Mouse (Mus musculus) olfactory bulb, adult 2 months (tissue): ENCODE data around the gene Als2cr12.

Source experiments
- CTCF ChIP-seq: fragments of 200-500 bp; IDR thresholded peaks from 2 replicates; pipeline ENCODE4 v1.5.1; 2012; ENCODE audit warnings: low read depth, mild to moderate bottlenecking, low read length, moderate library complexity; ENCODE audit not compliant: insufficient read depth
- POLR2A ChIP-seq: fragments of 200-500 bp; IDR thresholded peaks from 2 replicates; pipeline ENCODE4 v1.6.1; 2012; ENCODE audit warnings: mild to moderate bottlenecking, low read depth, low read length, moderate library complexity; ENCODE audit not compliant: insufficient read depth

DNA sequence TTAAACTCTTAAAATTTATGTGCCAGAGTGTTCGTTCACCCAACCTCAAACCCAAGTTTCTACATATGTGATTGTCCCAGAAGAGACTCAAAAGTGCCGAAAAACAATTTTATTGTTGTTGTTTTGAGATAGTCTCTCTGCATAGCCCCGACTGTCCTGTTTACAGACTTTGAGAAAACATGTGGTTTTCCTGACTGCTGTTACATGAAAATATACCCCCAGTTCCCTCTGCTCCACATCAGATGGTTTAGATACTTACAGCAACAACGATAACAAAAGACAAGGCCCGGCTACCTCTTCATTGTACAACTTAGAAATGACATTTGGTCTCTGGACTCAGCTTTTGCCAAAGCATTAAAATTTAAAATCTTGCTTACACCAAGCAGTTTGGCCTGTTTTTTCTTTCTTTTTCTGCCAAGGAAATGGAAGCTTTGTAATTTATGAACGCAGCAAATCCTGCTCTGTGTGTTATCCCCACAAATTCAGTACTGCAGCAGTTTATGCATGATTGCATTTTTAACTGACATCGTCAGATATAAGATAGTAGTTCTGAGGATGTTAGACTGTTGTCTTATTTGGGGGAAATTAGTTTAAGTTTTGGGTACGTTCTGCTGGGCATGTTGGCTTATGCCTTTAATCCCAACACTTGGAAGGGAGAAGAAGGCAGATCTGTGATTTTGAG lies 21.9 kb upstream of the Als2cr12 start:
- TF ChIP-seq CTCF (no peak), POLR2A (no peak)
